In genomic region chr2:85050001-85050634, GRCm38 (mm10) we compare ENCODE assay signal across 10 mouse cellular contexts. TPM values are rescaled to one million over a fixed set of nuclear protein-coding genes. Genes with fewer than 3 reads are reported as not detected.
DNase-seq lines count a peak whose midpoint lies in the region; ATAC-seq and TF ChIP-seq lines count a peak whose summit lies in the region.
"Had no signal": no experiment of that assay in that cellular context is flagged by ENCODE, and none has a peak within 500 bp of the region (broad histone marks: within the 10 kb centered on the region; RNA-seq: fewer than 3 reads in every experiment).

No protein-coding gene starts in this region.

- TF ChIP-seq CTCF in kidney, adult 2 months (conservative IDR thresholded peaks at IDR 0.05; ENCODE audit: insufficient read depth, insufficient read length, low read depth, low read length) = no peak

- peak overlapping the region; percentile 42 for H3K9ac ChIP-seq in embryonic facial prominence, embryonic 12.5 days
- H3K9ac ChIP-seq in liver, embryonic 11.5 days (ENCODE audit: low read depth, low read length) = no peak overlapping the region
- 0 out of 2 replicates have a peak overlapping the region, but pooled peaks have one; percentile 18 for H3K9ac ChIP-seq in neural tube, embryonic 11.5 days (ENCODE audit: low read length)

- H3K27me3 ChIP-seq in embryonic facial prominence, embryonic 12.5 days = no peaks in the 10 kb centered on the region
- H3K27me3 ChIP-seq in kidney, adult 2 months (replicated peaks; ENCODE audit: control insufficient read depth, insufficient read depth, low read length) = no peaks in the 10 kb centered on the region
- no peaks in the 10 kb centered on the region for H3K27me3 ChIP-seq in liver, embryonic 11.5 days (replicated peaks; ENCODE audit: control insufficient read depth, insufficient read depth, low read length)
- H3K27me3 ChIP-seq in neural tube, embryonic 11.5 days (ENCODE audit: control insufficient read depth, insufficient read depth, low read length) = no peaks in the 10 kb centered on the region

- peak overlapping the region; percentile 98 for H3K27ac ChIP-seq in embryonic facial prominence, embryonic 12.5 days
- peak overlapping the region; percentile 72 for H3K27ac ChIP-seq in kidney, adult 2 months (ENCODE audit: insufficient read depth, low read depth, low read length)
- H3K27ac ChIP-seq in liver, embryonic 11.5 days (ENCODE audit: low read depth, low read length) = no peak overlapping the region
- H3K27ac ChIP-seq in neural tube, embryonic 11.5 days (ENCODE audit: low read depth, low read length) = no peak overlapping the region

- peak; percentile 64 for ATAC-seq in embryonic facial prominence, embryonic 12.5 days (ENCODE audit: insufficient number of reproducible peaks, insufficient read depth, low FRiP score, low TSS enrichment)
- ATAC-seq in liver, embryonic 11.5 days (replicated peaks; ENCODE audit: low FRiP score) = no peak
- peak; percentile 15; the same call in 1 of the 2 replicates for ATAC-seq in neural tube, embryonic 11.5 days (ENCODE audit: insufficient read depth, low FRiP score, low TSS enrichment)
- ATAC-seq in granulocyte monocyte progenitor cell, adult 5-6 weeks (replicated peaks; ENCODE audit: poor library complexity, severe bottlenecking) = no peak

- H3K9me3 ChIP-seq in embryonic facial prominence, embryonic 12.5 days = no peaks in the 10 kb centered on the region
- no peaks in the 10 kb centered on the region for H3K9me3 ChIP-seq in liver, embryonic 11.5 days (ENCODE audit: control insufficient read depth, low read length)
- no peaks in the 10 kb centered on the region for H3K9me3 ChIP-seq in neural tube, embryonic 11.5 days (ENCODE audit: control insufficient read depth, low read length)

- H3K4me3 ChIP-seq in embryonic facial prominence, embryonic 12.5 days = peak overlapping the region; percentile 73
- peak overlapping the region; percentile 50 for H3K4me3 ChIP-seq in kidney, adult 2 months (ENCODE audit: insufficient read depth, low read depth, low read length)
- no peak overlapping the region for H3K4me3 ChIP-seq in liver, embryonic 11.5 days (ENCODE audit: low read depth, low read length)
- peak overlapping the region; percentile 9; the same call in 1 of the 2 replicates for H3K4me3 ChIP-seq in neural tube, embryonic 11.5 days (ENCODE audit: low read depth, low read length)

- peaks cover 51% of the 10 kb centered on the region for H3K36me3 ChIP-seq in embryonic facial prominence, embryonic 12.5 days
- H3K36me3 ChIP-seq in kidney, adult 2 months (ENCODE audit: control insufficient read depth, insufficient read depth, low read length) = no peaks in the 10 kb centered on the region
- peaks cover 17% of the 10 kb centered on the region for H3K36me3 ChIP-seq in liver, embryonic 11.5 days (ENCODE audit: control insufficient read depth, insufficient read depth, low read length)
- H3K36me3 ChIP-seq in neural tube, embryonic 11.5 days (ENCODE audit: control insufficient read depth, insufficient read depth, low read length) = peaks cover 5% of the 10 kb centered on the region

- peaks cover 33% of the 10 kb centered on the region for H3K4me1 ChIP-seq in embryonic facial prominence, embryonic 12.5 days
- peaks cover 5% of the 10 kb centered on the region; the same call in 1 of the 2 replicates for H3K4me1 ChIP-seq in kidney, adult 2 months (ENCODE audit: control insufficient read depth, insufficient read depth, low read length)
- H3K4me1 ChIP-seq in liver, embryonic 11.5 days (replicated peaks; ENCODE audit: control insufficient read depth, insufficient read depth, low read length) = peaks cover 14% of the 10 kb centered on the region
- peaks cover 25% of the 10 kb centered on the region for H3K4me1 ChIP-seq in neural tube, embryonic 11.5 days (ENCODE audit: control insufficient read depth, insufficient read depth, low read length)

- H3K4me2 ChIP-seq in embryonic facial prominence, embryonic 12.5 days (replicated peaks) = peak overlapping the region; percentile 55
- peak overlapping the region; percentile 46; the same call in 1 of the 2 replicates for H3K4me2 ChIP-seq in liver, embryonic 11.5 days
- peak overlapping the region; percentile 34 for H3K4me2 ChIP-seq in neural tube, embryonic 11.5 days (ENCODE audit: low read depth)

- 2% methylated on average over 10 of the region's 10 CpGs for WGBS in embryonic facial prominence, embryonic 12.5 days
- WGBS in kidney, adult 2 months = 31% methylated on average over 10 of the region's 10 CpGs
- WGBS in liver, embryonic 11.5 days = 27% methylated on average over 9 of the region's 10 CpGs
- WGBS in neural tube, embryonic 11.5 days = 6% methylated on average over 10 of the region's 10 CpGs

- TF ChIP-seq POLR2A in kidney, adult 2 months (IDR thresholded peaks at IDR 0.05; ENCODE audit: low read depth, low read length) = no peak

- peak; percentile 78 for DNase-seq in adrenal gland, adult 8-10 months
- peak; percentile 88 to 91 for DNase-seq in heart, adult 9 months (ENCODE audit: low spot score in 2 of 2)
- DNase-seq in kidney, adult 2 months = peak; percentile 77
- DNase-seq in liver, embryonic 11.5 days (ENCODE audit: low spot score) = no peak
- DNase-seq in neural tube, embryonic 11.5 days (ENCODE audit: low spot score) = peak; percentile 63
- peak; percentile 74 to 75 for DNase-seq in urinary bladder, postnatal 4 days (ENCODE audit: low spot score in 2 of 2)

RNA-seq across cellular contexts. Expression of gene Tnks1bp1, which starts 2.3 kb away (rescaled TPM):
- total RNA-seq in adrenal gland, adult 8-10 months (2022) = 100 to 1,000 TPM; 103 to 135 (median 120) TPM
- 45.3 and 59.2 TPM in 2 replicates for polyA plus RNA-seq in embryonic facial prominence, embryonic 12.5 days (2016; fragmentation: Nextera tagmentation; extraction: Ambion mirVana)
- 46.9 and 47.0 TPM in 2 replicates for polyA plus RNA-seq in kidney, adult 2 months (2012; rRNA removed)
- polyA plus RNA-seq in liver, embryonic 11.5 days (2014; fragmentation: Nextera tagmentation; extraction: Ambion mirVana) = 3.4 and 3.7 TPM in 2 replicates
- polyA plus RNA-seq in neural tube, embryonic 11.5 days (2014; fragmentation: Nextera tagmentation; extraction: Ambion mirVana) = 5.8 and 7.9 TPM in 2 replicates
- 0.47 and 1.4 TPM in 2 replicates for total RNA-seq in granulocyte monocyte progenitor cell, adult 5-6 weeks (2014; fragmentation: Nextera tagmentation)
- 2.2 and 4.9 TPM in 2 replicates for total RNA-seq in granulocyte monocyte progenitor cell, adult 5-6 weeks (2017)

RNA-seq across cellular contexts. Expression of gene P2rx3, which starts 12.9 kb away (rescaled TPM):
- total RNA-seq in adrenal gland, adult 8-10 months (2022) = 1 to 10 TPM in 3 of 4 experiments, under 1 TPM in 1; 0.83 to 1.8 (median 1.3) TPM
- polyA plus RNA-seq in embryonic facial prominence, embryonic 12.5 days (2016; fragmentation: Nextera tagmentation; extraction: Ambion mirVana) = 15.0 and 20.6 TPM in 2 replicates
- polyA plus RNA-seq in kidney, adult 2 months (2012; rRNA removed) = 0.80 and 0.90 TPM in 2 replicates
- polyA plus RNA-seq in liver, embryonic 11.5 days (2014; fragmentation: Nextera tagmentation; extraction: Ambion mirVana) = 0.95 and 1.1 TPM in 2 replicates
- polyA plus RNA-seq in neural tube, embryonic 11.5 days (2014; fragmentation: Nextera tagmentation; extraction: Ambion mirVana) = 10.9 and 15.7 TPM in 2 replicates
- 0.68 and 0.92 TPM in 2 replicates for total RNA-seq in granulocyte monocyte progenitor cell, adult 5-6 weeks (2014; fragmentation: Nextera tagmentation)
- 0.10 and 0.52 TPM in 2 replicates for total RNA-seq in granulocyte monocyte progenitor cell, adult 5-6 weeks (2017)
- total RNA-seq: common myeloid progenitor, adult 5-6 weeks; neutrophil, adult 5-6 weeks had no signal

RNA-seq across cellular contexts. Expression of gene Ssrp1, which starts 13.1 kb away (rescaled TPM):
- 100 to 1,000 TPM; 130 to 156 (median 142) TPM for total RNA-seq in adrenal gland, adult 8-10 months (2022)
- 310 and 311 TPM in 2 replicates for polyA plus RNA-seq in embryonic facial prominence, embryonic 12.5 days (2016; fragmentation: Nextera tagmentation; extraction: Ambion mirVana)
- 70.2 and 78.9 TPM in 2 replicates for polyA plus RNA-seq in kidney, adult 2 months (2012; rRNA removed)
- 338 and 381 TPM in 2 replicates for polyA plus RNA-seq in liver, embryonic 11.5 days (2014; fragmentation: Nextera tagmentation; extraction: Ambion mirVana)
- 346 and 359 TPM in 2 replicates for polyA plus RNA-seq in neural tube, embryonic 11.5 days (2014; fragmentation: Nextera tagmentation; extraction: Ambion mirVana)
- total RNA-seq in granulocyte monocyte progenitor cell, adult 5-6 weeks (2014; fragmentation: Nextera tagmentation) = 229 and 255 TPM in 2 replicates
- total RNA-seq in granulocyte monocyte progenitor cell, adult 5-6 weeks (2017) = 454 and 456 TPM in 2 replicates

Comparison
In these comparisons a context has a peak if more than half of its experiments do, and no peak if none do; other contexts are left out.
1. ATAC-seq: peak in embryonic facial prominence, embryonic 12.5 days (single experiment) and neural tube, embryonic 11.5 days (single experiment); none in liver, embryonic 11.5 days (single experiment) and granulocyte monocyte progenitor cell, adult 5-6 weeks (single experiment).
2. H3K27ac ChIP-seq: peak in embryonic facial prominence, embryonic 12.5 days (single experiment) and kidney, adult 2 months (single experiment); none in liver, embryonic 11.5 days (single experiment) and neural tube, embryonic 11.5 days (single experiment).
3. Peak in every context shown above with its lines, with median percentiles within 50 percentile points of each other: H3K4me2 ChIP-seq.